Mouse (Mus musculus): Measurements from ENCODE around the gene Lrriq4. TPM values are rescaled to one million over a fixed set of nuclear protein-coding genes. Genes with fewer than 3 reads are reported as not detected.

Lrriq4 gene
- total and polyA plus RNA-seq, 3 experiments, result not detected

- Histone ChIP-seq H3K4me1 (ENCODE audit: control insufficient read depth, insufficient read depth, low read length) (no peaks in the 10 kb centered on the region), H3K36me3 (ENCODE audit: control insufficient read depth, insufficient read depth, low read length) (no peaks in the 10 kb centered on the region), H3K79me2 (replicated peaks; ENCODE audit: control insufficient read depth, insufficient read depth, low read length) (no peaks in the 10 kb centered on the region), H3K9ac (ENCODE audit: low read depth, low read length) (no peak overlapping the region), H3K27ac (no peak overlapping the region), H3K4me3 (no peak overlapping the region), H3K27me3 (ENCODE audit: control insufficient read depth, insufficient read depth, low read length) (no peaks in the 10 kb centered on the region)
- DNase-seq, result no peak
- intact Hi-C loops (cut with DNase I), result no loop called here
- WGBS, result 82% methylated on average over 3 of the region's 3 CpGs
- TF ChIP-seq POLR2A (IDR thresholded peaks at IDR 0.05; ENCODE audit: insufficient read depth, low read depth, low read length) (no peak), EP300 (IDR thresholded peaks at IDR 0.05; ENCODE audit: insufficient read depth, low read depth, low read length) (no peak), CTCF (IDR thresholded peaks at IDR 0.05) (no peak)
Measured at GRCm38 (mm10) chr3:30705977-30706376, 61.7 kb downstream of the Lrriq4 start.

GRCm38 (mm10) chr3:30706614-30707276, 62.4 kb downstream of the Lrriq4 start:
- Histone ChIP-seq H3K79me2 (replicated peaks; ENCODE audit: control insufficient read depth, insufficient read depth, low read length) (no peaks in the 10 kb centered on the region), H3K27ac (no peak overlapping the region), H3K36me3 (ENCODE audit: control insufficient read depth, insufficient read depth, low read length) (no peaks in the 10 kb centered on the region), H3K9ac (ENCODE audit: low read depth, low read length) (no peak overlapping the region), H3K4me3 (no peak overlapping the region), H3K27me3 (ENCODE audit: control insufficient read depth, insufficient read depth, low read length) (no peaks in the 10 kb centered on the region), H3K4me1 (ENCODE audit: control insufficient read depth, insufficient read depth, low read length) (no peaks in the 10 kb centered on the region)
- intact Hi-C loops (cut with DNase I), result no loop called here
- 32% methylated on average over 4 of the region's 4 CpGs for WGBS
- TF ChIP-seq POLR2A (IDR thresholded peaks at IDR 0.05; ENCODE audit: insufficient read depth, low read depth, low read length) (no peak), CTCF (IDR thresholded peaks at IDR 0.05) (no peak), EP300 (IDR thresholded peaks at IDR 0.05; ENCODE audit: insufficient read depth, low read depth, low read length) (no peak)
- DNase-seq, result no peak

- H3K36me3 ChIP-seq (ENCODE audit: control insufficient read depth, insufficient read depth, low read length), result no peaks in the 10 kb centered on the region
- H3K9ac ChIP-seq (ENCODE audit: low read depth, low read length), result no peak overlapping the region
- H3K4me3 ChIP-seq, result no peak overlapping the region
- no peaks in the 10 kb centered on the region for H3K27me3 ChIP-seq (ENCODE audit: control insufficient read depth, insufficient read depth, low read length)
- no peak overlapping the region for H3K27ac ChIP-seq
- intact Hi-C loops (cut with DNase I), result no loop called here
- no peak for TF ChIP-seq CTCF (IDR thresholded peaks at IDR 0.05)
- no peak for TF ChIP-seq EP300 (IDR thresholded peaks at IDR 0.05; ENCODE audit: insufficient read depth, low read depth, low read length)
- TF ChIP-seq POLR2A (IDR thresholded peaks at IDR 0.05; ENCODE audit: insufficient read depth, low read depth, low read length), result no peak
- H3K79me2 ChIP-seq (replicated peaks; ENCODE audit: control insufficient read depth, insufficient read depth, low read length), result no peaks in the 10 kb centered on the region
- WGBS, result 78% methylated on average over 6 of the region's 6 CpGs
- no peak for DNase-seq
- H3K4me1 ChIP-seq (ENCODE audit: control insufficient read depth, insufficient read depth, low read length), result no peaks in the 10 kb centered on the region
Measured at GRCm38 (mm10) chr3:30710191-30710590, 65.9 kb downstream of the Lrriq4 start.

- no peak for TF ChIP-seq CTCF (IDR thresholded peaks at IDR 0.05)
- TF ChIP-seq POLR2A (IDR thresholded peaks at IDR 0.05; ENCODE audit: insufficient read depth, low read depth, low read length), result no peak
- H3K4me1 ChIP-seq (ENCODE audit: control insufficient read depth, insufficient read depth, low read length), result no peaks in the 10 kb centered on the region
- no peak overlapping the region for H3K9ac ChIP-seq (ENCODE audit: low read depth, low read length)
- H3K27me3 ChIP-seq (ENCODE audit: control insufficient read depth, insufficient read depth, low read length), result no peaks in the 10 kb centered on the region
- no peak for DNase-seq
- H3K36me3 ChIP-seq (ENCODE audit: control insufficient read depth, insufficient read depth, low read length), result no peaks in the 10 kb centered on the region
- H3K79me2 ChIP-seq (replicated peaks; ENCODE audit: control insufficient read depth, insufficient read depth, low read length), result no peaks in the 10 kb centered on the region
- intact Hi-C loops (cut with DNase I), result no loop called here
- 89% methylated on average over 1 of the region's 1 CpGs for WGBS
- no peak overlapping the region for H3K27ac ChIP-seq
- H3K4me3 ChIP-seq, result no peak overlapping the region
Measured at GRCm38 (mm10) chr3:30713334-30713733, 69.0 kb downstream of the Lrriq4 start.

GRCm38 (mm10) chr3:30718649-30719048, 74.3 kb downstream of the Lrriq4 start:
- Histone ChIP-seq H3K4me3 (no peak overlapping the region), H3K9ac (ENCODE audit: low read depth, low read length) (no peak overlapping the region), H3K27me3 (ENCODE audit: control insufficient read depth, insufficient read depth, low read length) (no peaks in the 10 kb centered on the region), H3K27ac (no peak overlapping the region), H3K79me2 (replicated peaks; ENCODE audit: control insufficient read depth, insufficient read depth, low read length) (no peaks in the 10 kb centered on the region), H3K36me3 (ENCODE audit: control insufficient read depth, insufficient read depth, low read length) (no peaks in the 10 kb centered on the region), H3K4me1 (ENCODE audit: control insufficient read depth, insufficient read depth, low read length) (no peaks in the 10 kb centered on the region)
- no peak for DNase-seq
- intact Hi-C loops (cut with DNase I), result no loop called here
- no peak for TF ChIP-seq EP300 (IDR thresholded peaks at IDR 0.05; ENCODE audit: insufficient read depth, low read depth, low read length)
- 85% methylated on average over 3 of the region's 3 CpGs for WGBS

Other genes with a start within 250 kb of the Lrriq4 start
- 10 to 100 TPM; 12.5 to 18.6 TPM for gene Mecom, start 96.5 kb upstream of the Lrriq4 start, total RNA-seq (2021)
- 5.2 and 11.9 TPM in 2 replicates for gene Mecom, start 96.5 kb upstream of the Lrriq4 start, polyA plus RNA-seq (2012; rRNA removed)
- not detected for gene Actrt3, start 44.6 kb upstream of the Lrriq4 start, total RNA-seq (2021)
- not detected in 2 replicates for gene Actrt3, start 44.6 kb upstream of the Lrriq4 start, polyA plus RNA-seq (2012; rRNA removed)
- gene Mynn, start 42.4 kb upstream of the Lrriq4 start, total RNA-seq (2021), result 10 to 100 TPM; 13.2 to 13.4 TPM
- 7.3 and 10.0 TPM in 2 replicates for gene Mynn, start 42.4 kb upstream of the Lrriq4 start, polyA plus RNA-seq (2012; rRNA removed)
- gene Lrrc34, start 3.4 kb downstream of the Lrriq4 start, total RNA-seq (2021), result not detected
- gene Lrrc34, start 3.4 kb downstream of the Lrriq4 start, polyA plus RNA-seq (2012; rRNA removed), result 0.06 TPM in 1 of 2 replicates, not detected in the other
- under 1 TPM; 0.11 to 0.18 TPM for gene Lrrc31, start 55.3 kb downstream of the Lrriq4 start, total RNA-seq (2021)
- gene Lrrc31, start 55.3 kb downstream of the Lrriq4 start, polyA plus RNA-seq (2012; rRNA removed), result 0.23 TPM in 2 replicates
- not detected for gene Samd7, start 101.8 kb downstream of the Lrriq4 start, total RNA-seq (2021)
- not detected in 2 replicates for gene Samd7, start 101.8 kb downstream of the Lrriq4 start, polyA plus RNA-seq (2012; rRNA removed)
- gene Sec62, start 148.4 kb downstream of the Lrriq4 start, total RNA-seq (2021), result 10 to 100 TPM; 36.6 to 41.5 TPM
- 12.9 and 19.7 TPM in 2 replicates for gene Sec62, start 148.4 kb downstream of the Lrriq4 start, polyA plus RNA-seq (2012; rRNA removed)
- 1 to 10 TPM; 1.4 to 2.8 TPM for gene Gpr160, start 211.4 kb downstream of the Lrriq4 start, total RNA-seq (2021)
- 1.9 and 4.0 TPM in 2 replicates for gene Gpr160, start 211.4 kb downstream of the Lrriq4 start, polyA plus RNA-seq (2012; rRNA removed)